Mouse (Mus musculus) small intestine, adult 2 months (tissue): ENCODE data around the gene Btbd1.

ENCODE experiments used
- CTCF ChIP-seq: fragments of 200-500 bp; IDR thresholded peaks from 2 replicates; pipeline ENCODE4 v1.5.1; 2012; ENCODE audit warnings: low read depth, mild to moderate bottlenecking, control low read depth, inconsistent platforms, low read length, moderate library complexity, mixed read lengths; ENCODE audit not compliant: insufficient replicate concordance, insufficient read length; ENCODE audit errors: extremely low read depth
- POLR2A ChIP-seq: fragments of 200-500 bp; IDR thresholded peaks from 2 replicates; pipeline ENCODE4 v1.6.1; 2012; ENCODE audit warnings: low read depth, mild to moderate bottlenecking, control low read depth, inconsistent platforms, low read length, moderate library complexity

GRCm38 (mm10) chr7:81842141-81842540 is 12.9 kb upstream of the Btbd1 start:
- no peak for TF ChIP-seq CTCF
- TF ChIP-seq POLR2A: no peak
